Mouse (Mus musculus) ES-E14 (cell line): ENCODE results near the gene Nxf1. TPM values are rescaled to one million over a fixed set of nuclear protein-coding genes. Genes with fewer than 3 reads are reported as not detected.

Source experiments
- DNase-seq: peaks from one replicate; pipeline ENCODE4 v3.0.0-alpha.2; 2013; ENCODE audit warnings: low read depth, low spot score
- H3K27ac ChIP-seq: 2 replicates; pipeline ENCODE4 v1.5.1; 2012; ENCODE audit warnings: low read depth, mild to moderate bottlenecking, low read length, moderate library complexity, mixed read lengths; ENCODE audit not compliant: poor library complexity, insufficient read depth, severe bottlenecking
- H3K36me3 ChIP-seq: 2 replicates; pipeline ENCODE4 v1.6.1; 2012; ENCODE audit warnings: mild to moderate bottlenecking, low read length, moderate library complexity, mixed read lengths; ENCODE audit not compliant: control insufficient read depth, poor library complexity, insufficient read depth, severe bottlenecking
- H3K4me1 ChIP-seq, 2 experiments: fragments of 150-350 bp in 1 of 2; sonication (generic) in 1 of 2; 2 replicates each; pipeline ENCODE4 v1.6.1; 2012; ENCODE audit warnings: low read length in 2 of 2, mild to moderate bottlenecking in 1 of 2, mixed read lengths in 1 of 2; ENCODE audit not compliant: control insufficient read depth in 2 of 2, insufficient read depth in 2 of 2, poor library complexity in 1 of 2
- H3K4me3 ChIP-seq, 2 experiments: fragments of 150-350 bp in 1 of 2; sonication (generic) in 1 of 2; 2 replicates each; pipeline ENCODE4 v1.5.1; 2012; ENCODE audit warnings: low read length in 2 of 2, low read depth in 1 of 2, mild to moderate bottlenecking in 1 of 2, mixed read lengths in 1 of 2; ENCODE audit not compliant: insufficient read depth in 1 of 2, poor library complexity in 1 of 2, severe bottlenecking in 1 of 2
- H3K9ac ChIP-seq: 2 replicates; pipeline ENCODE4 v1.6.1; 2012; ENCODE audit warnings: low read depth, mild to moderate bottlenecking, low read length, mixed read lengths; ENCODE audit not compliant: poor library complexity, insufficient read depth, severe bottlenecking
- H3K9me3 ChIP-seq: fragments of 150-350 bp; sonication (generic); 2 replicates; pipeline ENCODE4 v1.6.1; 2012; ENCODE audit warnings: low read depth, mild to moderate bottlenecking, low read length; ENCODE audit not compliant: control insufficient read depth, insufficient read depth
- HCFC1 ChIP-seq: IDR thresholded peaks from 2 replicates; pipeline ENCODE4 v1.6.1; 2012; ENCODE audit warnings: low read length, inconsistent platforms, borderline replicate concordance; ENCODE audit not compliant: insufficient read depth
- ZC3H11A ChIP-seq: IDR thresholded peaks from 2 replicates; pipeline ENCODE4 v1.6.1; 2012; ENCODE audit warnings: low read depth, mild to moderate bottlenecking, inconsistent platforms, low read length, borderline replicate concordance
- in situ Hi-C, 2 experiments: fragments of 600-800 bp; cut with MboI; formaldehyde crosslinking; loops; one replicate each; pipeline ENCODE4 v1.15.1; 2025; ENCODE audit warnings: low sequenced_read_pairs in 2 of 2, inconsistent platforms in 1 of 2; ENCODE audit not compliant: unreplicated experiment in 2 of 2
- total RNA-seq: library from RNA; depleted of rRNA; stranded (reverse); fragments of 300-350 nt; gene quantifications from 2 replicates; pipeline ENCODE4 v1.2.3, GENCODE M21; 2012; rRNA removed

Nxf1 gene
- total RNA-seq, 1 experiment = 101 TPM

- Histone ChIP-seq H3K4me3 (peak within 1 kb of the TSS; percentile 76 to 89), H3K9ac (peak within 1 kb of the TSS; percentile 95), H3K4me1 (peaks cover 1 to 9% of the 10 kb centered on the region in 2 experiments; a peak in 2 of 4 replicates), H3K36me3 (peaks cover 23% of the 10 kb centered on the region), H3K27ac (peak within 1 kb of the TSS; percentile 97), H3K9me3 (no peaks in the 10 kb centered on the region)
- TF ChIP-seq ZC3H11A (no peak), HCFC1 (no peak)
- in situ Hi-C loops = no loop called here
- DNase-seq = peak; percentile 95
Measured at GRCm38 (mm10) chr19:8819596-8820423, 62.9 kb downstream of the Nxf1 start, which contains the start of gene Hnrnpul2. Gene Hnrnpul2, plus strand, starts transcription at chr19:8820010.

Other genes starting within 250 kb of the Nxf1 start
- not detected in 2 replicates for gene Slc22a8, start 165.8 kb upstream of the Nxf1 start, total RNA-seq
- not detected in 2 replicates for gene Slc22a6, start 139.0 kb upstream of the Nxf1 start, total RNA-seq
- gene Chrm1, start 93.3 kb upstream of the Nxf1 start, total RNA-seq = 0.04 and 0.11 TPM in 2 replicates
- gene Slc3a2, start 33.7 kb upstream of the Nxf1 start, total RNA-seq = 354 and 566 TPM in 2 replicates
- gene Wdr74, start 21.2 kb upstream of the Nxf1 start, total RNA-seq = 173 and 180 TPM in 2 replicates
- gene 1700092M07Rik, start 16.4 kb upstream of the Nxf1 start, total RNA-seq = 8.5 and 8.9 TPM in 2 replicates
- 66.3 and 73.2 TPM in 2 replicates for gene Stx5a, start 15.7 kb upstream of the Nxf1 start, total RNA-seq
- 77.3 and 125 TPM in 2 replicates for gene Tmem223, start 13.9 kb downstream of the Nxf1 start, total RNA-seq
- gene Tmem179b, start 17.4 kb downstream of the Nxf1 start, total RNA-seq = 45.9 and 51.2 TPM in 2 replicates
- gene Taf6l, start 29.3 kb downstream of the Nxf1 start, total RNA-seq = 28.6 and 29.4 TPM in 2 replicates
- 113 and 144 TPM in 2 replicates for gene Polr2g, start 41.5 kb downstream of the Nxf1 start, total RNA-seq
- 3.4 TPM in 2 replicates for gene Zbtb3, start 45.5 kb downstream of the Nxf1 start, total RNA-seq
- gene Ttc9c, start 62.3 kb downstream of the Nxf1 start, total RNA-seq = 42.6 and 47.5 TPM in 2 replicates
- 37.5 and 48.5 TPM in 2 replicates for gene Hnrnpul2, start 62.9 kb downstream of the Nxf1 start, total RNA-seq
- 1.4 and 2.7 TPM in 2 replicates for gene AC129217.1, start 72.7 kb downstream of the Nxf1 start, total RNA-seq
- gene Bscl2, start 80.4 kb downstream of the Nxf1 start, total RNA-seq = 62.6 and 79.6 TPM in 2 replicates
- 4.5 TPM in 2 replicates for gene Gng3, start 82.1 kb downstream of the Nxf1 start, total RNA-seq
- 1.3 and 2.4 TPM in 2 replicates for gene Lrrn4cl, start 93.7 kb downstream of the Nxf1 start, total RNA-seq
- gene Ubxn1, start 114.4 kb downstream of the Nxf1 start, total RNA-seq = 207 and 220 TPM in 2 replicates
- 75.3 and 83.4 TPM in 2 replicates for gene Uqcc3, start 123.8 kb downstream of the Nxf1 start, total RNA-seq
- gene Lbhd1, start 126.7 kb downstream of the Nxf1 start, total RNA-seq = 11.0 and 14.3 TPM in 2 replicates
- gene Gm49403, start 126.9 kb downstream of the Nxf1 start, total RNA-seq = not detected in 2 replicates
- gene 1810009A15Rik, start 131.8 kb downstream of the Nxf1 start, total RNA-seq = 146 and 214 TPM in 2 replicates
- not detected in 2 replicates for gene Gm49416, start 131.9 kb downstream of the Nxf1 start, total RNA-seq
- gene Ints5, start 135.9 kb downstream of the Nxf1 start, total RNA-seq = 54.0 and 59.3 TPM in 2 replicates
- gene Ganab, start 141.0 kb downstream of the Nxf1 start, total RNA-seq = 321 and 436 TPM in 2 replicates
- gene B3gat3, start 163.3 kb downstream of the Nxf1 start, total RNA-seq = 30.4 and 36.8 TPM in 2 replicates
- 3.6 and 4.0 TPM in 2 replicates for gene Rom1, start 172.3 kb downstream of the Nxf1 start, total RNA-seq
- 20.6 and 22.2 TPM in 2 replicates for gene Eml3, start 172.5 kb downstream of the Nxf1 start, total RNA-seq
- gene Mta2, start 184.8 kb downstream of the Nxf1 start, total RNA-seq = 89.8 and 92.9 TPM in 2 replicates
- gene Tut1, start 196.8 kb downstream of the Nxf1 start, total RNA-seq = 42.6 and 49.6 TPM in 2 replicates
- gene Eef1g, start 210.0 kb downstream of the Nxf1 start, total RNA-seq = 1,417 and 1,811 TPM in 2 replicates
- gene Ahnak, start 232.2 kb downstream of the Nxf1 start, total RNA-seq = 102 and 155 TPM in 2 replicates